Mouse (Mus musculus) 3134 (cell line): ENCODE measurements around the gene Krt1.

Experiments used
- DNase-seq: peaks from one replicate; pipeline ENCODE4 v3.0.0-alpha.2; 2011; ENCODE audit warnings: low spot score; ENCODE audit not compliant: insufficient read length; ENCODE audit errors: extremely low read depth

The Krt1 gene

GRCm38 (mm10) chr15:101850694-101851093 is at the start of gene Krt1:
Gene Krt1, minus strand, starts transcription at chr15:101850794.
- DNase-seq = no peak

GRCm38 (mm10) chr15:101895216-101895615 is 44.6 kb upstream of the Krt1 start:
- DNase-seq = no peak

DNA sequence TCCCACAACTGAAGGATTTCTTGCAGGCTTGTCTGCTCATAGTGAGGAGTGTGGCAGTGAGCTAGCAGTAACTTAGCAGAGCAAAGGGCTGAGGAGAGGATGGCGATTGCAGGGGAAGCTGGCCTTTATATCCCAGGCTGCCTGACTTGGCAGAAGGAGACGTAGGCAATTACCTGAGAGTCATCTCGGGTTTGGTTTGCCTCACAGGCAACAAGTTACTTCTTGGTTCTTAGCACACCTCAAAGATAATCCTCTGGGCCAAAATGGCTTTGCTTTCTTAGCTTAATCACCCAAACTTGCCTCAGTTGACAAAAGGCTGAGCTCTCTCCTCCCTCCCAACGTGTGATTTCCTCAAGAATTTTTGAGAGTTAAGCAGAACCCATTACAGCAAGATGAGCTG is 42.2 kb upstream of the Krt1 start, which contains the start of gene Krt76:
TSS of gene Krt76 (minus strand) at position 101 of the 400 bp plus-strand sequence.
- no peak for DNase-seq

DNA sequence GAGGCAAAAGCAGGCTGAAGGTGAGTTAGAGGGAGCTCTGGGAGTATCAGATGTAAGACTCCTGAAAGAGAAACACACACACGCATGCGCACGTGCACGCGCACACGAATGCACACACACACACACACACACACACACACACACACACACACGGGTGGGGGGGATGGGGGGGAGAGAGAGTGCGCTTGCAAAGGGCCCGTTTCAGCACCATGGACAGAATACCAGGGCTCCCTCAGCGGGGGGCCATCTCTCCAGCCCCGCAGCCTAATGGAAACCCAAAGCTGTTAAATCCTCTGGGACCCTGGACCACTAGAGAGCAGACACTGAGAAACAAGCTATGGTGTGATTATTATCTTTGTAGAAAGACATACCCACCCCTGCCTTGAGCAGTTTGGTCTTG is 29.2 kb upstream of the Krt1 start:
- DNase-seq = no peak

DNA sequence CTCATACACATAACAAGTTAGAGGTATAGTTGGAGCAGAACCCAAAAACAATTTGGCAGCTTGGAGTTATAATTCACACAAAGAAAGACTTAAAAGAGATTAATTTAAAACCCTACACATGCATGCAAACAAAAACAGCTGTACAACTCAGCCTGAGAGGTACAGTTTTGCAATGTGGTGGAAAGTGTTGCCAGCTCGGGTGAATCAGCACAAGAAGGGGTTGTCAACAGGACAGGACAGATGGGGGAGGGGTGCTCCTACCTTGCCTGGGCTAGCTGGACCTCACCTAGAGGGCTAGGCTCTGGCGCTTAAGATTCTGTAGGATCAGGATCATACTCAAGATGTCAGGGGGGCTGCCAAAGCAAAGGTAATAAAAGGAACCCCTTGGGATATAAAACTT is 27.4 kb upstream of the Krt1 start:
- no peak for DNase-seq

GRCm38 (mm10) chr15:101874383-101874782 is 23.8 kb upstream of the Krt1 start:
- DNase-seq = no peak

- DNase-seq = no peak
Observed at GRCm38 (mm10) chr15:101873231-101873630, 22.6 kb upstream of the Krt1 start.

DNA sequence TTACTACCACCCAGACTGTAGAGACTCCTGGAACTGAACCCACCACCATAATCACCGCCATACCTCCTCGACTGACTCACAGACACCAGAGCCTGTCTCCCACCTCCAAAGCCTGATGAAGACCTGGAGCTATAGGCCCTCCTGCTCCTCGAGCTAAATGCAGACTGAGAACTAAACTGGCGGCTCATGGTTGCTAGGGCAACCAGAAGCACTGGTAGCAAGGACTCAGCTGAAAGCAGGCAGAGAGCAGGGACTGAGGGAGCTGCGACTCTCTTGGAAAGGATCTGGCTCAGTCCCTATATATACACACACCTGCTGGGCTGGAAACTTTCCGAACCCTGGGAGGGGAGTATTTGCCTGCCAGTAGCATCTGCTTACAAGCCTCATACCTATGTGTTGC is 18.8 kb upstream of the Krt1 start, which contains the start of gene Krt77:
TSS of gene Krt77 (minus strand) at position 275 of the 400 bp plus-strand sequence.
- DNase-seq = no peak

- DNase-seq = no peak
Observed at GRCm38 (mm10) chr15:101866754-101867153, 16.2 kb upstream of the Krt1 start.

DNA sequence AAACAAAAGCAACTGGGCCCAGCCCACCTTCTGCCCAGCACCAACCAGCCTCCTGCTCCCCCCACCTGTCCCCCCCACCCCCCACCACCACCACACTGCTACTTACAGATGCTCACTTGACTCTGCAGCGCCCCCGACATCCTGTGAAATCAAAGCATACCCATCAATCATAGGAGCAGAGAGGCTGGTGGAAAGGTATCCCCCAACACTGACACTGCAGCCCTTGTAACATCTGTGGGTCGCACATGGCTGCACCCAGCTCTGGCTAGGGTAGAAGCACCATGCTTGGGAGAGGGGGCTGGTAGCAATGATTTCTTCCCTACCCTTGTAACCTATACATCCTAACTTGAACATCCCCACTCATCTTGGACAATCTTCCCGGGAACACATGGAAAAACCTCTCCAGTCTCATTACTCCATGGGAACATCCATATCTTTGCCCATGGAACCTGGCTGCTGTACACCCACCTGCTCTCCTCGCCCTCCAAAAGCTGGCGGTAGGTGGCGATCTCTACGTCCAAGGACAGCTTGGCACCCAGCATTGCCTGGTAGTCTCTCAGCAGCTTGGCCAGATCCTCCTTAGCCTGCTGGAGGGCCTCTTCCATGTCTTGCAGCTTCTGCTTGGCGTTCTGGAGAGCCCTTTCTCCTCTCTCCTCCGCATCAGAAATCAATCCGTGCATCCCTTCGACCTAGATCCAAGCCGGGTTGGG is 10.0 kb upstream of the Krt1 start:
- no peak for DNase-seq

DNA sequence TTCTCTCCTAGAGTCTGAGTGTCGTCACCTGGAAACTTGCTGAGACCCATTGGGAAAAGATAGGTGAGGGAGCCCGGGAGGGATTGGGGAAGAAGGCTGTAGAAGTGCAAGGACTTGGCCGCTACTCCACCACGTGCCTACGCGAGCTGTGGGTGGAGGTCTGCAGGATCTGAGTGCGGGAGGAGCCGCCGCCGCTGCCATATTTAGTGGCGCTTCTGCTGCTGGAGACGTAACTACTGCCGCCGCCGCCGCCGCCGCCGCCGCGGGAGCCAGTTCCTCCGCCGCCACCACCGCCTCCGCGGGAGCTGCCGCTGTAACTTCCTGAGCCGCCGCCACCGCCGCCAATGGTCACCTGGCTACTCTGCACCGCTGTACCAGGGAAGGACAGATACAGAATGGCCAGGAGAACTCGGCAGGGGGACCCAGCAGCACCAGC is 9.2 kb upstream of the Krt1 start:
- no peak for DNase-seq

GRCm38 (mm10) chr15:101858673-101859425 is 8.3 kb upstream of the Krt1 start:
- no peak for DNase-seq

DNA sequence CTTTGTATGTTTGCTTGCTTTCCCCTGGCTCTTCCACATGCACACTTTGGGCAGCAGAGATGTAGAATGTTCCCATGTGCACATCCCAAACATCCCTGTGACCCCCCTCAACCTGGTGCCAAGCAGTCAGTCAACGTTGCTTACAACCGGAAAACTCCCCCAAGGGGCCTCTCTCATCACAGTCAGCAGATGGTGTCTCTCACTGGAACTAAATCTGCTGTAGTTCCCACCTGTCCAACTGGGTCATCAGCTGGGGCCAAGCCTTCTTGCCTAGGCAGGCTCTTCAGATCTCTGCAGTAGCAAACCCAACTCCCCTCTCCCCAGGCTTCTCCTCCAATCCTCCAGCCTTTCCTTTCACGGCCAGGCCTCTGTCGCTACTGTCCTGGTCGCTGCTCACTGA is 6.1 kb upstream of the Krt1 start:
- DNase-seq = no peak

GRCm38 (mm10) chr15:101855732-101856131 is 5.1 kb upstream of the Krt1 start:
- no peak for DNase-seq

DNA sequence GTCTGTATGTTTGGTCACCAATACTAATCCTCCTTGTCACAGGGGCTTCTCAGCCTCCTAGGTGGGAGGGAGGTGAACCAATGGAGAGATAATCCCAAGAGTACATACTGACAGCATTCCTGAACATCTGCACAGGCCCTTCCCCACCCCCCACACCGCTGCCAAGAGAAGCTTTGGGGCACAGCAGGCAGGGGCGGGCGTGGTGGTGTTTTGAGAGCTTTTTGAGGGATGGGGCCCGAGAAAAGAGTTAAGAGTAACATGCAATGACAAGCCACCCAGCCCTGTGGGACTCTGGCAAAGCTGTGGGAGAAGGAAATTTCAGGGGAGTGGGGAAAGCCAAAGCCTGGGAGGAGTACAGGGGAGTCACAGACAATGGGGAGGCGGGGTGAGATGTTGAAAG is 3.7 kb upstream of the Krt1 start:
- no peak for DNase-seq

DNA sequence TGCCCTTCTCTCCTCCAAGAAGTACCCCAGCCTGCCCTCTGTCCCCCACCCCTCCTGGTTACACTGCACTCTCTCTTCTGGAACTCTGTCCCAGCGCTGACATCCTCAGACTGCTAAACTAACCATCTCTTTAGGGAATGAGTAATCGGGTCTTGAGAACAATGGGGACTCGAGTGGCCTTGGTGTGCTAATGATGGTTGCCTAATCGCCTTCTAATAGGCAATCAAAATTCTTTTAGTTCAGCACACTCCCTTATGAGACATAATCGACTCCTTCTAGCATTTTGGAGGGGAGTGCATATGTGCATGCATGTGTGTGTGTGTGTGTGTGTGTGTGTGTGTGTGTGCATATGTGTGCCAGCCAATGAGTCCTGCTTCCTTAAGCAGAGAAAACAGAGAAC is 2.0 kb upstream of the Krt1 start:
- DNase-seq = no peak

DNA sequence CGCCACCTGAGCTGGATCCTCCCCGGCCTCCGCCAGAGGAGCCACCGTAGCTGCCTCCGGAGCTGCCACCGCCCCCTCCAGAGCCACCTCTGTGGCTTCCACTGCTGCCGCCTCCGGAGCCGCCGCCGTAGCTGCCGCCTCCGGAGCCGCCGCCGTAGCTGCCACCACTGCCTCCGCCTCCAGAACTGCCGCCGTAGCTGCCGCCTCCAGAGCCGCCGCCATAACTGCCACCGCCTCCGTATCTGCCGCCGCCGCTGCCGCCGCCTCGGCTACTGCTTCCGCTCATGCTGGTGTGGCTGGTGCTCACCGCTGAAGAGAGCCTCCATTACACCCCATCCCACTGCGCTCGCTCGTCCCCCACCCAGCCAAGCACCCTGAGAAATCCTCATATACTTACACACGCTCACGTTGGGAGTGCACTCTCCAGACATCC is 4.6 kb downstream of the Krt1 start:
- no peak for DNase-seq

DNA sequence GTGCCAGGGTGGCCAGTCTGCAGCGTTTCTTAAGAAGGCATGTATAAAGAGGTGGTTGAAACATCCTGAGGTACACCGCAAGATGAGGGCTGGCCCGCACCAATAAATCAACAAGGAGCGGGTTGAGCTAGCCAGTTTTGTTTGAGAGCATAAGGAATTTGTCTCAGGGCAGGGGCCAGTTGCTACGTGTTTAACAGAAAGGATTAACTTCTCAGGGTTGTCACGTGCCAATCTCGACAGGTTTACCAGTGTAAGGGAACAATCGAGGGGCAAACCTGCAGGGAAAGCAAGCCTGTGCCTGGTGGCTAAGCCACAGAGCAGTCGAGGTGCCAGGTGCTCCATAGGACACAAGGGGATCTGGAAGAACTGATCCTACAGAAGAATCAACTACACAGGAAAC is 7.4 kb downstream of the Krt1 start:
- DNase-seq = no peak

GRCm38 (mm10) chr15:101834784-101835328 is 15.7 kb downstream of the Krt1 start:
- no peak for DNase-seq

GRCm38 (mm10) chr15:101833131-101833530 is 17.5 kb downstream of the Krt1 start:
- no peak for DNase-seq

- no peak for DNase-seq
Observed at GRCm38 (mm10) chr15:101829441-101829840, 21.2 kb downstream of the Krt1 start.

DNA sequence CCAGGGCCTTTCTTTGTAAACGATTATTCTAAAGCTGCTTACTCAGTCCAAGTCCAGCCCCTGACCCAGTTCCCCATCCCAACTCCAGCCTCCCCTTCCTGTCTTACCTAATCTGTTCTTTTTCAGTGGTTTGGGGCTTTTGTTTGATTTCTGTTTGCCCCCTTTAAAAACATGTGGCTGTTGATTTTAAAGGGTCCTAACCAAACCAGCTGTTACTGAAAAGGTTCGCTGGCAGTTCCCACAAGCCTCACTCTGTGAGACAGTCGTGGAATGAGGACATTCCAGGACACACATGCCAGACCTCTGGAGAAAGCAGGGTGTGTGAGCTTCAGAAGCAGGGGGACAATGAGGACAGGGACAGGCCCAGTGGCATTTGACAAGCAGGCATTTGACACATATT is 28.8 kb downstream of the Krt1 start:
- no peak for DNase-seq
